Mouse (Mus musculus) heart, embryonic 14.5 days (tissue): ENCODE measurements at regions not wholly inside any gene's neighbourhood (a gene's known extent, or its start where the extent isn't known, plus 50 kb on each side); places are given as distances from the start of the nearest gene placed in this dataset.

ENCODE experiments used
- ATAC-seq: fragments of 200-750 bp; cut with Nextera tagmentation; 2 replicates; pipeline ENCODE4 v1.8.0; 2017; ENCODE audit warnings: low read depth, moderate TSS enrichment; ENCODE audit not compliant: insufficient number of reproducible peaks, insufficient read depth, low FRiP score
- H3K27ac ChIP-seq, 2 experiments: fragments of 200-500 bp in 1 of 2; fragments of 300-500 bp in 1 of 2; sonication (generic) in 1 of 2; replicated peaks in 1 of 2; 2 replicates each; pipeline ENCODE4 v1.5.1; 2012 to 2014; ENCODE audit warnings: low read depth in 2 of 2, low read length in 2 of 2, control low read depth in 1 of 2, mild to moderate bottlenecking in 1 of 2, mixed read lengths in 1 of 2; ENCODE audit not compliant: control insufficient read depth in 1 of 2, insufficient read depth in 1 of 2
- H3K27me3 ChIP-seq: fragments of 300-500 bp; sonication (generic); 2 replicates; pipeline ENCODE4 v1.6.1; 2014; ENCODE audit warnings: mild to moderate bottlenecking, low read length, control low read depth; ENCODE audit not compliant: control insufficient read depth, insufficient read depth
- H3K36me3 ChIP-seq: fragments of 300-500 bp; sonication (generic); 2 replicates; pipeline ENCODE4 v1.6.1; 2014; ENCODE audit warnings: mild to moderate bottlenecking, control low read depth, low read length, mixed read lengths; ENCODE audit not compliant: control insufficient read depth, insufficient read depth
- H3K4me1 ChIP-seq, 2 experiments: fragments of 200-500 bp in 1 of 2; fragments of 300-500 bp in 1 of 2; sonication (generic) in 1 of 2; 2 replicates each; pipeline ENCODE4 v1.6.1; 2012 to 2014; ENCODE audit warnings: low read length in 2 of 2, control low read depth in 1 of 2, mixed read lengths in 1 of 2; ENCODE audit not compliant: control insufficient read depth in 2 of 2, insufficient read depth in 2 of 2
- H3K4me2 ChIP-seq: fragments of 300-500 bp; sonication (generic); 2 replicates; pipeline ENCODE4 v1.6.1; 2014; ENCODE audit warnings: mild to moderate bottlenecking, low read length
- H3K4me3 ChIP-seq, 2 experiments: fragments of 200-500 bp in 1 of 2; fragments of 300-500 bp in 1 of 2; sonication (generic) in 1 of 2; 2 replicates each; pipeline ENCODE4 v1.5.1; 2012 to 2014; ENCODE audit warnings: low read length in 2 of 2, mild to moderate bottlenecking in 2 of 2, control low read depth in 1 of 2, low read depth in 1 of 2, moderate library complexity in 1 of 2; ENCODE audit not compliant: control insufficient read depth in 1 of 2, insufficient read depth in 1 of 2
- H3K9ac ChIP-seq: fragments of 300-500 bp; sonication (generic); 2 replicates; pipeline ENCODE4 v1.6.1; 2014; ENCODE audit warnings: mild to moderate bottlenecking, low read length
- H3K9me3 ChIP-seq: fragments of 300-500 bp; sonication (generic); 2 replicates; pipeline ENCODE4 v1.6.1; 2016; ENCODE audit warnings: low read length, control low read depth; ENCODE audit not compliant: control insufficient read depth
- WGBS: fragments of 180-500 bp; shearing (Covaris S2); extraction: QIAGEN DNeasy Blood & Tissue Kit; methylation state at CpG from one replicate; pipeline ENCODE4 v1.1.7; 2014; 5-methylcytosine and 5-hydroxymethylcytosine counted together

- Histone ChIP-seq H3K36me3 (no peaks in the 10 kb centered on the region), H3K4me1 (no peaks in the 10 kb centered on the region; a peak in 1 of 4 replicates), H3K27ac (peak overlapping the region; percentile 53 to 55; a peak in 3 of 4 replicates), H3K9ac (no peak overlapping the region), H3K9me3 (no peaks in the 10 kb centered on the region), H3K4me2 (no peak overlapping the region), H3K27me3 (no peaks in the 10 kb centered on the region), H3K4me3 (no peak overlapping the region)
- WGBS = 48% methylated on average over 4 of the region's 4 CpGs
- ATAC-seq = no peak; the same call in 1 of the 2 replicates
Observed at GRCm38 (mm10) chrX:167152611-167153010, 56.5 kb downstream of the Tmsb4x start.

- Histone ChIP-seq H3K27ac (peak overlapping the region in 1 of 2 experiments; percentile 55; a peak in 1 of 4 replicates), H3K9ac (no peak overlapping the region), H3K4me1 (no peaks in the 10 kb centered on the region; a peak in 1 of 4 replicates), H3K27me3 (no peaks in the 10 kb centered on the region), H3K4me3 (no peak overlapping the region), H3K4me2 (no peak overlapping the region), H3K9me3 (no peaks in the 10 kb centered on the region), H3K36me3 (no peaks in the 10 kb centered on the region)
- WGBS = 58% methylated on average over 3 of the region's 3 CpGs
- ATAC-seq = no peak
Observed at GRCm38 (mm10) chrX:167151341-167151740, 57.8 kb downstream of the Tmsb4x start.

DNA sequence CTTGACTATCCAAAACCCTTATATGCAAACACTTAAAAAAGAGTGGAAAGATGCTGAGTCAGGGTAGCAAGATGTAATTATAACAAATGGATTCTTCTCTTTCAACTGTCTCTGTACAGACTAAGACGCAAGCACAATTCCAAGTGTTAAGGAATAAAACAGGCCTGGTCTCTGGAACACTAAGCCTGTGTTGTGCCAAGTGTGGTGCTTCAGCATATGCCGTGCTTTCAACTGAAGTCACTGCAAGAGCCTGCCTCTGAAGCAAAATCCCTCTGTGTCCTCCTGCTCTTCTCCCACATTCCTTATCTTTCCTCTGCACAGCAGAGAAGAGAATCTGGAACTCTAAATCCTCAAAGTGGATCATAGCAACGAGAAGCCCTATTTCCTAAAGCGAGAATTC is 59.7 kb downstream of the Tmsb4x start:
- no peak overlapping the region for H3K4me3 ChIP-seq
- H3K4me2 ChIP-seq = no peak overlapping the region
- no peak for ATAC-seq
- H3K9me3 ChIP-seq = no peaks in the 10 kb centered on the region
- H3K9ac ChIP-seq = no peak overlapping the region
- 78% methylated on average over 4 of the region's 4 CpGs for WGBS
- no peaks in the 10 kb centered on the region; a peak in 1 of 4 replicates for H3K4me1 ChIP-seq
- no peaks in the 10 kb centered on the region for H3K27me3 ChIP-seq
- H3K36me3 ChIP-seq = no peaks in the 10 kb centered on the region
- H3K27ac ChIP-seq = no peak overlapping the region

GRCm38 (mm10) chrX:167146513-167147360 is 62.4 kb downstream of the Tmsb4x start:
- H3K27me3 ChIP-seq = no peaks in the 10 kb centered on the region
- ATAC-seq = no peak
- H3K9me3 ChIP-seq = no peaks in the 10 kb centered on the region
- no peak overlapping the region for H3K4me2 ChIP-seq
- H3K4me3 ChIP-seq = no peak overlapping the region
- no peak overlapping the region for H3K27ac ChIP-seq
- no peak overlapping the region for H3K9ac ChIP-seq
- WGBS = 72% methylated on average over 8 of the region's 8 CpGs
- H3K4me1 ChIP-seq = no peaks in the 10 kb centered on the region; a peak in 1 of 4 replicates
- H3K36me3 ChIP-seq = no peaks in the 10 kb centered on the region

DNA sequence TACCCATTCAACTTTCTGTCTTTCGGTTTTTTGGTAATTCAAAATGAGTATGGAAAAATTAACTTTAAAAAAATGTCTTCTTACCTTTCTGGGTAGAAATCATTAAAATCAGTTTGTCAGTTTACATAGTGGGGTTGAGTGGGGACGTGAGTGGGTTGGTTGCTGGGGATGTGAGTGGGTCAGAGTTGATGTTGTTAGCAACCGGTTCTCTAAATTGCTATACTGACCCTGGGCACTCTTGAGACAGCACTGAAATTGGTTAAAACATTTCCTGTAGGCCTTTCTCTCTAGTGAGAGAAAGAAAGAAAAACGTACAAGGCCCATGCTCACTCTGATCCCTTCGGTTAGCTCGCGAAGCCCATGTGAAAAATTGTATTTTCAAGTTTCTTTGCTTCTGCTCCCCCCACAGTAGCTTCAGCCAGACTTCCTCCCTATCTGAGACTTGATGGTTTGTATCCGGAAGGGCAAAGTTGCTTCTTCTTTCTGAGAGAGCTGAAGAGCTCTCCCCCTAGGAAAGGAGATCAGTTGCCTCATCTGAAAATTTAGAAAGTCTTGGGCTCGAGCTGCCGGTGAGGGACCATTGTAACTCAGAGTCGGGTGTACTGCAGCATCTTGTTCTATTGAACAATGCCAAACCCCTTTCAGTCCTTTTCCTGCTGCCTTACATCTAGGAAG is 63.5 kb downstream of the Tmsb4x start:
- H3K27ac ChIP-seq = no peak overlapping the region
- no peaks in the 10 kb centered on the region for H3K27me3 ChIP-seq
- no peak overlapping the region for H3K4me3 ChIP-seq
- H3K4me1 ChIP-seq = no peaks in the 10 kb centered on the region
- no peaks in the 10 kb centered on the region for H3K36me3 ChIP-seq
- no peaks in the 10 kb centered on the region for H3K9me3 ChIP-seq
- H3K4me2 ChIP-seq = no peak overlapping the region
- 71% methylated on average over 11 of the region's 11 CpGs for WGBS
- H3K9ac ChIP-seq = no peak overlapping the region
- ATAC-seq = no peak

GRCm38 (mm10) chrX:167139110-167139509 is 70.0 kb downstream of the Tmsb4x start:
- WGBS = 61% methylated on average over 2 of the region's 2 CpGs
- no peak overlapping the region for H3K4me2 ChIP-seq
- no peak for ATAC-seq
- no peak overlapping the region for H3K4me3 ChIP-seq
- H3K4me1 ChIP-seq = no peaks in the 10 kb centered on the region
- H3K36me3 ChIP-seq = no peaks in the 10 kb centered on the region
- no peak overlapping the region for H3K27ac ChIP-seq
- no peak overlapping the region for H3K9ac ChIP-seq
- H3K9me3 ChIP-seq = no peaks in the 10 kb centered on the region
- H3K27me3 ChIP-seq = no peaks in the 10 kb centered on the region

DNA sequence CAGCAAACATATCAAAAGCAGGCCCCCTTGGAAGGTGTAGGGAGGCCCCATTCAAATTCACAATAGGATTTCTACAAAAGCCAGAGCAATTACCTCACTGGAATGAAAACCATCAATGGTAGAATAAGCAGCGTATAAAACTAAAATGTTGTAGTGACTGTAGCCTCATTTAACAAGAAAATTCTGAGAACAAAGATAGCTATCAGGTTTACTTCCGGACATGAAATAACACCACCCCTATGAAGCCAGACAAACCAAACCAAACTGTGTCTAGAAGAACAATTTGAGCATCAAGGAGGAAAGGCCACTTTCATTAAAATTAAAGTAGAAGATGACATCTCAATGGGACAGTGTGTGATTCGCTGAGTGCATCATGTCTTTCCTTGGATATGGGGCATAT is 74.9 kb downstream of the Tmsb4x start:
- no peak for ATAC-seq
- no peak overlapping the region for H3K27ac ChIP-seq
- no peak overlapping the region for H3K4me2 ChIP-seq
- no peaks in the 10 kb centered on the region for H3K9me3 ChIP-seq
- H3K4me1 ChIP-seq = no peaks in the 10 kb centered on the region
- no peaks in the 10 kb centered on the region for H3K36me3 ChIP-seq
- no peak overlapping the region for H3K4me3 ChIP-seq
- H3K27me3 ChIP-seq = no peaks in the 10 kb centered on the region
- no peak overlapping the region for H3K9ac ChIP-seq
- 80% methylated on average over 3 of the region's 3 CpGs for WGBS
